8 mouse cellular contexts compared by ENCODE assay signal in genomic region chr19:10059911-10060567, GRCm38 (mm10). TPM values are rescaled to one million over a fixed set of nuclear protein-coding genes. Genes with fewer than 3 reads are reported as not detected.
DNase-seq lines count a peak whose midpoint lies in the region; ATAC-seq and TF ChIP-seq lines count a peak whose summit lies in the region.

No protein-coding gene starts in this region.

- H3K4me3 ChIP-seq in E14TG2a.4 (replicated peaks; ENCODE audit: low read length): no peak overlapping the region
- no peak overlapping the region for H3K4me3 ChIP-seq in heart, embryonic 11.5 days (ENCODE audit: low read depth, low read length)
- peak overlapping the region; percentile 12; the same call in 1 of the 2 replicates for H3K4me3 ChIP-seq in lung, postnatal 0 days (ENCODE audit: low read depth, low read length)

- H3K36me3 ChIP-seq in E14TG2a.4 (ENCODE audit: insufficient read depth, low read length): peaks cover 43% of the 10 kb centered on the region
- H3K36me3 ChIP-seq in heart, embryonic 11.5 days (ENCODE audit: control insufficient read depth, insufficient read depth, low read length): peaks cover 22% of the 10 kb centered on the region
- H3K36me3 ChIP-seq in lung, postnatal 0 days (ENCODE audit: insufficient read depth, low read length): peaks cover 11% of the 10 kb centered on the region

- peak; percentile 55 for DNase-seq in adrenal gland, postnatal 10 days
- DNase-seq in adrenal gland, postnatal 25 days: no peak
- DNase-seq in embryo, embryonic 10 days (ENCODE audit: low spot score): peak; percentile 81
- peak; percentile 55 to 70 for DNase-seq in kidney, postnatal 25 days
- peak; percentile 94 for DNase-seq in lung, postnatal 0 days (ENCODE audit: low spot score)
- peak; percentile 77 for DNase-seq in retina, postnatal 1 day

- H3K4me1 ChIP-seq in E14TG2a.4 (replicated peaks; ENCODE audit: low read depth, low read length): peaks cover 15% of the 10 kb centered on the region
- peaks cover 7% of the 10 kb centered on the region; the same call in 1 of the 2 replicates for H3K4me1 ChIP-seq in heart, embryonic 11.5 days (ENCODE audit: control insufficient read depth, insufficient read depth, low read length)
- H3K4me1 ChIP-seq in lung, postnatal 0 days (ENCODE audit: insufficient read depth, low read depth, low read length): peaks cover 40% of the 10 kb centered on the region

- H3K27me3 ChIP-seq in E14TG2a.4 (ENCODE audit: insufficient read depth, low read length): peaks cover 15% of the 10 kb centered on the region
- H3K27me3 ChIP-seq in heart, embryonic 11.5 days (ENCODE audit: control insufficient read depth, insufficient read depth, low read length): no peaks in the 10 kb centered on the region
- H3K27me3 ChIP-seq in lung, postnatal 0 days (replicated peaks; ENCODE audit: insufficient read depth, low read length): no peaks in the 10 kb centered on the region

- peak overlapping the region; percentile 35 for H3K4me2 ChIP-seq in heart, embryonic 11.5 days
- H3K4me2 ChIP-seq in lung, postnatal 0 days (replicated peaks; ENCODE audit: low read depth, low read length): peak overlapping the region; percentile 37

- 34% methylated on average over 10 of the region's 10 CpGs for WGBS in heart, embryonic 11.5 days (ENCODE audit: insufficient replicate concordance)
- WGBS in lung, postnatal 0 days: 15% methylated on average over 10 of the region's 10 CpGs

- peak; percentile 93 for TF ChIP-seq CTCF in E14TG2a.4 (conservative IDR thresholded peaks at IDR 0.05; ENCODE audit: low read length)
- peak; percentile 94 for TF ChIP-seq CTCF in lung, postnatal 0 days (IDR thresholded peaks at IDR 0.05)

- peak; percentile 55; the same call in 1 of the 2 replicates for TF ChIP-seq EP300 in lung, postnatal 0 days (IDR thresholded peaks at IDR 0.05)

- H3K9ac ChIP-seq in heart, embryonic 11.5 days (ENCODE audit: low read depth, low read length): no peak overlapping the region
- no peak overlapping the region for H3K9ac ChIP-seq in lung, postnatal 0 days (replicated peaks; ENCODE audit: low read depth)

- H3K9me3 ChIP-seq in E14TG2a.4 (ENCODE audit: low read length): no peaks in the 10 kb centered on the region
- H3K9me3 ChIP-seq in heart, embryonic 11.5 days (replicated peaks; ENCODE audit: control insufficient read depth, low read length): no peaks in the 10 kb centered on the region
- H3K9me3 ChIP-seq in lung, postnatal 0 days (ENCODE audit: low read length): no peaks in the 10 kb centered on the region

- H3K27ac ChIP-seq in heart, embryonic 11.5 days (ENCODE audit: low read depth, low read length): peak overlapping the region; percentile 68; the same call in 1 of the 2 replicates
- H3K27ac ChIP-seq in lung, postnatal 0 days (ENCODE audit: low read length): peak overlapping the region; percentile 82

- 0 out of 2 replicates have a peak, but pooled peaks have one; percentile 52 for ATAC-seq in heart, embryonic 11.5 days (replicated peaks; ENCODE audit: insufficient number of reproducible peaks, low FRiP score, low TSS enrichment)
- ATAC-seq in lung, postnatal 0 days: peak; percentile 81

RNA-seq across cellular contexts. Expression of gene Fads3, which starts 18.7 kb away (rescaled TPM):
- 10 to 100 TPM; 11.1 to 14.7 TPM for total RNA-seq in adrenal gland, postnatal 10 days (2021)
- 9.5 and 15.1 TPM in 2 replicates for total RNA-seq in adrenal gland, postnatal 25 days (2021)
- 15.8 and 17.9 TPM in 2 replicates for polyA plus RNA-seq in heart, embryonic 11.5 days (2014; fragmentation: Nextera tagmentation; extraction: Ambion mirVana)
- polyA plus RNA-seq in lung, postnatal 0 days (2015; fragmentation: Nextera tagmentation; extraction: Ambion mirVana): 79.6 and 96.1 TPM in 2 replicates

RNA-seq across cellular contexts. Expression of gene Fads2, which starts 41.5 kb away (rescaled TPM):
- 100 to 1,000 TPM; 344 to 595 TPM for total RNA-seq in adrenal gland, postnatal 10 days (2021)
- 1,800 and 1,888 TPM in 2 replicates for total RNA-seq in adrenal gland, postnatal 25 days (2021)
- polyA plus RNA-seq in heart, embryonic 11.5 days (2014; fragmentation: Nextera tagmentation; extraction: Ambion mirVana): 27.1 and 31.1 TPM in 2 replicates
- polyA plus RNA-seq in lung, postnatal 0 days (2015; fragmentation: Nextera tagmentation; extraction: Ambion mirVana): 35.0 and 36.8 TPM in 2 replicates

RNA-seq across cellular contexts. Expression of gene Rab3il1, which starts 58.6 kb away (rescaled TPM):
- total RNA-seq in adrenal gland, postnatal 10 days (2021): 10 to 100 TPM in 1 of 2 experiments, 1 to 10 TPM in 1; 10.0 to 15.0 TPM
- 3.5 and 5.8 TPM in 2 replicates for total RNA-seq in adrenal gland, postnatal 25 days (2021)
- polyA plus RNA-seq in heart, embryonic 11.5 days (2014; fragmentation: Nextera tagmentation; extraction: Ambion mirVana): 50.8 and 54.0 TPM in 2 replicates
- 23.8 and 25.9 TPM in 2 replicates for polyA plus RNA-seq in lung, postnatal 0 days (2015; fragmentation: Nextera tagmentation; extraction: Ambion mirVana)

RNA-seq across cellular contexts. Expression of gene Best1, which starts 58.6 kb away (rescaled TPM):
- under 1 TPM; 0.39 to 0.45 TPM for total RNA-seq in adrenal gland, postnatal 10 days (2021)
- 0.97 TPM in 1 of 2 replicates, not detected in the other for total RNA-seq in adrenal gland, postnatal 25 days (2021)
- 0.10 and 0.41 TPM in 2 replicates for polyA plus RNA-seq in heart, embryonic 11.5 days (2014; fragmentation: Nextera tagmentation; extraction: Ambion mirVana)
- 2.0 and 2.3 TPM in 2 replicates for polyA plus RNA-seq in lung, postnatal 0 days (2015; fragmentation: Nextera tagmentation; extraction: Ambion mirVana)
